Mouse (Mus musculus) retina, embryonic 14.5 days (tissue): Measurements from ENCODE around the gene Dcp1a.
A peak's percentile ranks its signal among the peaks of the same experiment; 100 is the strongest.

Experiments used
- DNase-seq: peaks from one replicate; pipeline ENCODE4 v3.0.0-alpha.2; 2015; ENCODE audit warnings: low spot score

Gene Dcp1a

DNA sequence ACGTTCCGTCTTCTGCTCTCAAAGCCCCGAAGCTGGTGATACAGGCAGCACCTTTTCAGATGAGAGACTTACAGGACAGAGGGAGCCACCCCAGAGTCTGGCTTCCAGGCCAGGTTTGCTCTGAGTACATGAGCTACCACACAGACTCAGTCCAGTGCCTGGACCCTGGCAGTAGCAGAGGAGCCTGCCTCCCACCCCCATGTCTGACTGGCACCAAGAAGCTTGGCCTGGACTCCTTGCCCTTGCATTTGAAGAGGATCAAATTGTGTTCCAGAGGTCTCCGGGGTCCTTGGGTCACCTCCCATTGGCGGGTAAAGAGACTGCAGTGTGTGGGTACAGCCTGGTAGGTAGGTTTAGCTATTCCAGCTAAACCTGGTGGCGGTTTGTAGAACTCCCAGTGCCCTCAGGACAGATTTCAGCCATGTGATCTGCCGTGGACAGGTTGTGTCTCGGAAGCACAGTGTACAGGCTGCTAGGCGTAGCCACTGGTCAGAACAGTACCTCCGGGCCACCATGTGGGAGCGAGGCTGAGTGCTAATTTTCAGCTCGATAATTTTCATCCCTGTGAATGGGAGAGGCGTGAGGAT lies 81.6 kb downstream of the Dcp1a start:
- no peak for DNase-seq

DNA sequence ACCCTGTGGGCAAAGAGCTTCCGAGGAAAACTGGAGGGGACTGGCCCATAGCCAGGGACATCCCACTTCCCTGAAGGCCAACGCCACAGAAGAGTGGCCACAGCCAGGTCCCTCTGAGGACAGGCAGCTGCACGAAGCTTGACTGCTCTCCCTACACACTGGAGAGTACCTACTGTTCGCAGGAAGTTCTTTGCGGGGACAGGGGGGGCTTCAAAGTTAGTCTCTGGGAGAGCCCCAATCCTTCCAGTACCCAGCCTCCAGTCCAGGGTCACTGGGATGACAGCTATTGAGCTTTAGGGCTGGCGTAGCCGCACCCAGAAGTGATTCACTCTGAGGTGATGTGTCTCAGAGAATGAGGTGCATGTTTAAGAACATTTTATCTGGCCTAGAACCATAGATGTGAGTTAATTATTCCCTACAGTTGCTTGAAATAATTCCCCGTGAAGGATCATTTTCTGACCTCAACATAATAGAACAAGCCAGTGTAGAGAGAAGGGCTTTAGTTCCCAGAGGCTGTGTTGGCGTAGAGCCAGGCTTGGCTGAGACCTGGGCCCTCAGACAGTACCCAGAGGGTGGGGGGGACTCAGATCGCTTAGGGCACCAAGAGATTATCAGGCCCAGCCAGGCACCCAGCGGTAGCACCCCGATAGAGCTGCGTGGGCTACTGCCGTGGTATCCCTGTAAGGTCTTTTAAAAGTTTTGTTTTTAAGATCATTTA lies 82.3 kb downstream of the Dcp1a start:
- no peak for DNase-seq

DNA sequence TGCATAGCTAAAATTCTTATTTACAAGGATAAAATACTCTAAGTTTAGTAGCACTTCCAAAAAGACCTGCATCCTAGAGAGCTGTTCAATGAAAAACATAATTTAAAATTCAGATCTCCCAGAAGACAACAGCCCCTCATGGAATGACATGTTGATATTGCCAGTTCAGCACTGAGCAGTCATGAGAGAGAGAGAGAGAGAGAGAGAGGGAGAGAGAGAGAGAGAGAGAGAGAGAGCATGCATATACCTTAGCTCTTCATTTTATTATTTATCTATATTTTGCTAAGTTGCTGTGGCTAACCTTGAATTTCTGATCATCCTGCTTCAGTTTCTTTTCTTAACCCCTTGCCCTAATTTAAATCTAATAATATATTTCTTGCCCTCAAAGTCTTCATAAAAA lies 83.0 kb downstream of the Dcp1a start:
- no peak for DNase-seq

DNA sequence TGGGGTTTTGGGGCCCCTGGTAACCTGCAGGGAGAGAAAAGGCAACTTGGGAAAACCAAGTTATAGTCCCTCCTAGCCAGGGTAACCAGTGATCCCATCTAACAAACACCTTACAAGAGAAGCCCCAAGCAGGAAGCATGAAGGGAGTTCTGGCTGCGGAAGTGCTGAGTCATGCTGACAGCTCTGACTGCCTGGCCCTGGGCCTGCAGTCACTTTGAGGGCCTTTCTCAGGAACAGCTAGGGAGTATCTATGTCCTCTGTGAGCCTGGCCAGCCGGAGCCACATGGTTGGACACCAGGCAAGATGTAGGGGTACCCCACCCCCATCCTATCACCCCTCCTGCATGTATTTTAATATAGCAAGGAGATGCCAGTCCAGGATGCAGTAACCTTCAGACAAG lies 85.1 kb downstream of the Dcp1a start:
- DNase-seq = no peak

DNA sequence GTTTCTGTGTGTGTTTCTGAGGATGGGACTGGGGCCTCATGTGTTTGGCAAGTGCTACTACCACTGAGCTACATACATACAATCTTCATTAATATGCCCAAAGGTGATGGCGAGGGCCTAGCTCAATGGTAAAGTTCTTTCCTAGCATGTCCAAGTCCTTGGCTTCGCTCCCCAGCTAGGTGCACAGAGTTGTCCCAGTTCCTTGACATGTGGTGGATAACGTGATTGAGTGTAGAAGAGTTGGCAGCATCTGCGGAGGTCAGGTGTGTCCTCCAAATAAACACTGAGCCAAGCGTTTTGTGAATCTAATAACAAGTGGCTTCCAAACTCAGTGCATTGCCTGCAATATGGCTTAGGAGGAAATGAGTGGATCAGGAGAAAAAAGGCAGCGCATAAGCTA lies 87.0 kb downstream of the Dcp1a start:
- no peak for DNase-seq

DNA sequence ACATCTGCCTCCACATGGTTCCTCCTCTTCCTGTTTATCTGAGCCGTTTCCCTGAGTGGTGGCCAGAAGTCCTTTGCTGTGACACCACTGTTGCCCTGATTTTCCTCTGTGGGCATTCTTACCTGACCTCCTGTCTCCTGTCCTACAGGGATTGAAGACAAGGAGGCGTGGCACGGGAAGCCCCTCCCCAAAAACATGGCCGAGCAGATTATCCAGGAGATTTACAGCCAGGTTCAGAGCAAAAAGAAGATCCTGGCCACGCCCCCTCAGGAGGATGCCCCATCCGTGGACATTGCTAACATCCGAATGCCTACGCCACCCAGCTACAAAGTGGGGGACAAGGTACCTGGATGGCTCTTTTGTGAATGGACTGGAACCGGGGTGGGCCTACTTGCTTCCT lies 88.7 kb downstream of the Dcp1a start:
- no peak for DNase-seq

DNA sequence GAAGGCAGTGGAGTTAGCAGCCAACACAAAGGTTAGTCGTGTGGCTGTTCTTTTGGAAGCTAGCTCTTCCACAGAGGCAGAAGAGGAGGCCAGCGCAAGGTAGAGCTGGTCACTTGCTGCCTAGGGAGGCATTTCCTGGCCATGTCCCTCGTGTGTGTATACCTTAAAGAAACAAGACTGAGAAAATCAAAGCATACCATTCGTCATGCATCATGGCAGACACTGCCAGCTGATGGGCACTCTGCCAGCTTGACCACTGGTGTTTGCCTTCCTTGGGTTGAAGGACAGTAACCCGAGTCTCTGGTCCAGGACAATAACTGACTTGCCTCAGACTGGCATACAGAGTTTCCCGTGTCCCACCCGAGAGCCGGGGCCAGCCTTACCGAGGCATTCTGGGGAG lies 91.0 kb downstream of the Dcp1a start:
- DNase-seq = no peak

DNA sequence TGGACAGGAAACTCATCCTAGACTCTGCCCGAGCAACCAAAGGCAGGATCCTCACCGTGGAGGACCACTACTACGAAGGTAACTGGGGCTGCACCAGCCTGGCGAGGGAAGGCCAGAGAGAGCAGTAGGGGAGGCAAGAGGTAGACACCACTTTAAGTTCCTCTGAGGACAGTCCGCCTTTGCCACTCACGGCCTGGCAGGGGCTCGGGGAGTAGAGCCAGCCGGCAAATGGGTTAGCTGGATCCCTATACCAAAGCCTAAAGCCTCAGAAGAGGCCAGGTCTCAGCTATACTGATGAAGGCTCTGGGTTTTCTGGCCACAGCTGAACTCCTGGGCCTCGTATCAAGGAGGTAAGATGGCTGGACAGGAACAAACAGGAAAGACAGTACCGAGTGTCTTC lies 92.9 kb downstream of the Dcp1a start:
- DNase-seq = no peak

DNA sequence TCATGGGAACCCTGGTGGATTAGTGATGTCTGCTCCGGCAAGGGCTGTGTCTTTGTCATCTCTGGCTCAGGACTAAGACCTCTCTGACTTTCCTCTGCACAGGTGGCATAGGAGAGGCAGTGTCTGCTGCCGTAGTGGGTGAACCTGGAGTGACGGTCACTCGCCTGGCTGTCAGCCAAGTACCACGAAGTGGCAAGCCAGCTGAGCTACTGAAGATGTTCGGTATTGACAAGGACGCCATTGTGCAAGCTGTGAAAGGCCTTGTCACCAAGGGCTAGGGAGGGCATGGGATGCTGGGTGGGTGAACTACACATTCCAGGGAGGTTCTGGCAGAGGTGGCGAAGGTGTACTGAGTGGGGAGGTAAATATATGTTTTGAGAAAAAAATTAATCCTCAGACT lies 93.9 kb downstream of the Dcp1a start:
- no peak for DNase-seq

DNA sequence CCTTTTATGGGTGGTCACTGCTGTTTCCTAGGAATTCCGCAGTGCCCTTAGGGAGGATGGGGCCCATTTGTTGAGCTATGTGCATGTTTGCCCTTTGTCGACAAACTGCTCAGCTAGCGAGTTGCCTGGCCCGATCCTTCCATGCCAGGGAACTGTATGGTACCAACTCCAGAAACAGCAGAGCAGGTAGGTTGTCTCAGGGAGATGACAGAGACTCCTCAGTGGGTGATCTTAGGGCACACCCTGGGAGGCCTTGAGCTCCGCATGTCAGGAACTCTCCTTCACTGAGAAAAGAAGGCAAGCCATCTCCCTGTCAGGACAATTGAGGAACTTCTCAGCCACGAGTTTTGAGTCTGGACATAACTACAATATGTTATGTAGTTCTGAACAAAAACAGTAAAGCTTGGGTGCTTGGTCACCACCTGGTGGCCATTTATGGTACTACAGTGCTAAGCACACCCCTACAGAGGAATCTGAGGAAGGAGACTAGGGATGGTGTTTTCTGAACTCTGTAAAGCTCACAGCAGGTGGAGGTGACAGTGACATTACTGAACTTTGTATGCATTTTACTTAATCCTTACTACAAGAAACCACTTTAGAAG lies 94.7 kb downstream of the Dcp1a start:
- peak; percentile 92 for DNase-seq

DNA sequence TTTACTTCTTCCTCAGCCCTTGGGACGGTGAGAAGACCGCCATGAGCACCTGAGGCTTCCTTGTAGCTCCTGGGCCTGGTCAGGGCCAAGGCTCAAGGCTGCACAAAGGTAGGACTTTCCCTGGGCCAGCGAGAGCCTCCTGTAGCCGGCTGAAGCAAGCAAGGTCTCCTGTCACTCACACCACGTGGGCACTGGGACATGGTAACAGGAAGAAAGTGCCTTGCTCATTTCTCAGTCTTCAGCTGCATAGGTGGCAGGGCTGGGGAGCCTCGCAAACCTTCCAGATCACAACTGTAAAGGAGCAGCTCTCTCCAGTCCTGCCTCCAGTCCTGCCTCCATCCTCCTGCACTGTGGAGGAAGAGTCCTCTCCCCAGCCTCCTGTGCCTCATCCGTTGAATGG lies 96.5 kb downstream of the Dcp1a start:
- DNase-seq = no peak

DNA sequence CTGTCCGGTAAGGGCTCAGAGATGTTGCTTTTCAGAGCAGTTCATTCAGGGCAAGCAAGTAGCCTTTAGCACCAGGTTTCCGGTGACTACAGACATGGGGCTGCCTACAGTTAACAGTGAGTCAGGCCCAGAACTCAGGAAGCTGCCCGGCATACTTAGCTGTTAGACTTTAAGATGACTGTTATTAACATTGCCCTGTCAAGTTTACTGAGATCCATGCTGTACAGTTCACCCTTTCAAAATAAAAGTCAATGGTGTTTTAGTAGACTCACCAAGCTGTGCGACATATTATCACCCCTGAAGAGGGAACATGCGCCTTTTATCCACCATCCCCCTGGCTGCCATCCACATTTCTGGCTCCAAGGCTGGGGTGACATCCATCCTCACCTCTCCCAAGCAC lies 96.9 kb downstream of the Dcp1a start:
- no peak for DNase-seq
